Mouse (Mus musculus) ES-E14 (cell line): Measurements from ENCODE around the gene Blmh.
"Not testable (repeated sequence)": the region's sequence is repeated elsewhere in the genome, so short reads cannot be mapped to it uniquely, and the experiment has no call there.

ENCODE experiments used
- CHD2 ChIP-seq: IDR thresholded peaks from 2 replicates; pipeline ENCODE4 v1.6.1; 2014; ENCODE audit warnings: mild to moderate bottlenecking, low read depth, low read length, inconsistent platforms
- HCFC1 ChIP-seq: IDR thresholded peaks from 2 replicates; pipeline ENCODE4 v1.6.1; 2012; ENCODE audit warnings: low read length, inconsistent platforms, borderline replicate concordance; ENCODE audit not compliant: insufficient read depth
- MAFK ChIP-seq: IDR thresholded peaks from 2 replicates; pipeline ENCODE4 v1.6.1; 2014; ENCODE audit warnings: mild to moderate bottlenecking, low read depth, low read length, inconsistent platforms; ENCODE audit not compliant: insufficient read depth

- not testable (repeated sequence) for TF ChIP-seq MAFK, HCFC1, CHD2
These were observed 4.0 kb downstream of the Blmh start for GRCm38 (mm10) chr11:76928586-76928985.
